Mouse (Mus musculus): ENCODE results near the gene Kcnmb2.
A peak's percentile ranks its signal among the peaks of the same experiment; 100 is the strongest.

Gene Kcnmb2

DNA sequence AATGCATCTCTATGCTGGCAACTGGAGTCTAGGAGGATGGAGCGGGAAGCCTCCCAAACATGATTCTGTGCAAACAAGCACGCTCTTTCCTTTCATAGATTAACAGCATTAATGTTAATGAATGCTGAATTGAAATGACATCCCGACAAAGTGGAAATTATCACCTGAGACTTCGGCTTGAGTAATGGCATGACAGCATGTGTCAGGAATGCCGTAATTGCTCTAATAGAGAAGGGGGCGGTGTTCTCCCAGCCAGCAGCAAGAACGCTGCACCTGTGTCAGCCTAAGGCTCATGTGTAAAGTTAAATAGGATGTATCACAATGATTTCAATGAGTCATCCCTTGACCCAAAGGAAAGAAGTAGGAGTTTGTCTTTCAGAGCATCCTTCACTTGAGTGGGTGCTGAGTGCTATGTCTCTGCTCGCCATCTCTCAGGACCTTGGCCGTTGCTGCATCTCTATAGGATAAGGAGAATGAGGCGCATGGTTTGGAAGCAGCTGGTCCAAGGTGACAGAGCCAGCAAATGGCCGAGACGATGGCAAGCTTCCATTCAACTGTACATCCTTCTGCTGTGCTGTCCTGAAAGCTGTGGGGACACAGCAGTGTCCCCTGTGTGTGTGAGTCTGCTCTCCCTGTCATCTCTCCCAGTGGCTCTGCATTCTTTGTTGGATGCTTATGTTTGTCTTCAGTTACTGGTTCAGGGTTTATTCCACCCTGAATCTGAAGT lies 110.1 kb downstream of the Kcnmb2 start:
- no peak for DNase-seq (ENCODE audit: low read depth, low spot score)

DNA sequence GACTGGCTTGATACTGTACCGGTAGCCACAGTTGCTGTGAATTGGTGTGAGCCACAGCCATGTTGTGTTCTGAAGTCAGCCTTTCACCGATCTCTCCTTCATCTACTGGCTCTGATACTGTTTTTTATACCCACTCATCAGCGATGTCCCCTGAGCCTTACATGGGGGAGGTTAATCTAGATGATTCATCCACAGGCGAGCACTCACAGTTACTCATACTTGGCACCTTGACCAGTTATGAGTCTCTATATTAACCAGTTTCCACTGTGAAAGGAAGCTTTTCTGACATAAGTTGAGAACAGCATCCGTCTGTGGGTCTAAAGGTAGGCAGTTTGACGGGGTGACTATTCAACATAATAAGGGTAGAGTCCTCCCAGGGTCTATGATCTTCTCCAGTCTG lies 118.7 kb downstream of the Kcnmb2 start:
- DNase-seq (ENCODE audit: low read depth, low spot score), result no peak

DNA sequence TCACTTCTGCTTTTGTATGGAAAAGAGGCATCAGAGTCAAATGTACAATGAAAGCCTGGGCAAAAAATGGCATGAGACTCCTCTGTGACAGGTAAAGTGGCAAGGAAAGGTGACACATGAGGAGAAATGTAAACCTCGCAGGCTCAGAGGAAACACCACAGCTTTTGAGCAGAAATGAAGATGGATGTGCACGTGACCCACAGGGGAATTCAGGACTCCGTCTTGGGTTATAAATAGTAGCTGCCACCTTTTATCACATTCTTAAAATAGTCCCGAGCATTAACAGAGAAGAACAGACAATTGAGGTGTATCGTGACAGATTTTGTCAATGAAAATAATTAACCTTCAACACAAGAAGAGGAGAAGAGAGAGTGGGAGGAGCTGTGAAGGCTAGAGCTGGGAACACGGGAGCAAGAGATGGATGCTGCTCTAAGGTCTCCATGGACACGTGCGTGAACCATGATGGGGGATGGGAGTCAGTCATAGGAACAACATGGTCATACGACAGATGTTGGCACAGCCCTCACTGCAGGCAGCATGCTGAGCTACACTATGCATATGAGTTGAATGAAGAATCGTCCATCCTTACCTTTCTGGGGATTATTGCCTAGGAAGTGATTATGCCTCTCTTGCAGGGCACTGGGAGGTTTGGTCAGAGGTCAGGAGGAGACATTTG lies 127.2 kb downstream of the Kcnmb2 start:
- no peak for DNase-seq (ENCODE audit: low read depth, low spot score)

GRCm38 (mm10) chr3:32032381-32032780 lies 130.1 kb downstream of the Kcnmb2 start:
- DNase-seq (ENCODE audit: low read depth, low spot score), result no peak

- no peak for DNase-seq (ENCODE audit: low read depth, low spot score)
Observed at GRCm38 (mm10) chr3:32043814-32044213, 141.5 kb downstream of the Kcnmb2 start.

DNA sequence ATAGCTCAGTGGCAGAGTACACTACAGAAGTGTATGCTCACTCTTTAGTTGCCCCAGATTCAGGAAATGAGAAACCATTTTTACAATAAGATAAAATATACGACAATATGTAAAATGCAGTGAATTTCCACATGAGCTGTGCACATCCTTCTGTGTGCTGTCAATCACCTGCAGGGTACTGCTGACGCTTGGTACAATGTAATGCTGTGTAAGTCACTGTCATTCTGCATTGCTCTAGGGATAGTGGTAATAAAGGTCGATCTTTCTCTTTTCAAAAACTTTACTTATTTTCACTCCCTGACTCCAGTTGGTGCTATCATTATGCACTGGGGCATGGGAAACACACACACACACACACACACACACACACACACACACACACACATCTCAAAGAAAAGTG lies 146.5 kb downstream of the Kcnmb2 start:
- DNase-seq (ENCODE audit: low read depth, low spot score), result no peak

GRCm38 (mm10) chr3:32052596-32052995 lies 150.3 kb downstream of the Kcnmb2 start:
- no peak for DNase-seq (ENCODE audit: low read depth, low spot score)

DNA sequence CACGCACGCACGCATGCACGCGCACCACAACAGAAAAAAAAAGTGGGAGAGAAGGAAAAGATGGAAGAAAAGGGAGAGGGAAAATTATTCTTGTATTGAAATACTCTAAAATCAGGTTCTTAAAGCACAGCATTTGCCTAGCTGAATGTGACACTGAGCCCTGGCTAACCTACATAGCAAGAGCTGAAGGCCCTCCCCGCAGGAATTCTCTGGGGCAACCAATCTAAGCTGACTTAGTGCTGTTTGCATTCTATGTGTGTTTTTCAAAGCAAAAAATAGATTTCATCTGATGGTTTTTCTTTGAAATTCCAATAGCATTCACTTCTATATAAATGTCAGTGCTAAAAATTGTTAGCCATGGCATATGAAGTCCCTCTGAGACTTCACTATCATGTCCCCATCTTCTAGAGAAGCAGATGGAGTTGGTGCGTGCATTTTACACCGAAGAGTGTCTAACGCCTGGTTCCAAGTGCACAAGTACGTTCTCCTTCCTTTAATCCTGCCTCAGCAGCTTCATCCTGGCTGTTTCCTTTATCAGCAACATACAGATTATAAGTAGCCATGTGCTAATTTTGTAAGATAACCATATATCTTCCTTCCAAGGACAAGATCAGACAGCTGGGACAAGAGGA lies 151.4 kb downstream of the Kcnmb2 start:
- no peak for DNase-seq (ENCODE audit: low read depth, low spot score)

DNA sequence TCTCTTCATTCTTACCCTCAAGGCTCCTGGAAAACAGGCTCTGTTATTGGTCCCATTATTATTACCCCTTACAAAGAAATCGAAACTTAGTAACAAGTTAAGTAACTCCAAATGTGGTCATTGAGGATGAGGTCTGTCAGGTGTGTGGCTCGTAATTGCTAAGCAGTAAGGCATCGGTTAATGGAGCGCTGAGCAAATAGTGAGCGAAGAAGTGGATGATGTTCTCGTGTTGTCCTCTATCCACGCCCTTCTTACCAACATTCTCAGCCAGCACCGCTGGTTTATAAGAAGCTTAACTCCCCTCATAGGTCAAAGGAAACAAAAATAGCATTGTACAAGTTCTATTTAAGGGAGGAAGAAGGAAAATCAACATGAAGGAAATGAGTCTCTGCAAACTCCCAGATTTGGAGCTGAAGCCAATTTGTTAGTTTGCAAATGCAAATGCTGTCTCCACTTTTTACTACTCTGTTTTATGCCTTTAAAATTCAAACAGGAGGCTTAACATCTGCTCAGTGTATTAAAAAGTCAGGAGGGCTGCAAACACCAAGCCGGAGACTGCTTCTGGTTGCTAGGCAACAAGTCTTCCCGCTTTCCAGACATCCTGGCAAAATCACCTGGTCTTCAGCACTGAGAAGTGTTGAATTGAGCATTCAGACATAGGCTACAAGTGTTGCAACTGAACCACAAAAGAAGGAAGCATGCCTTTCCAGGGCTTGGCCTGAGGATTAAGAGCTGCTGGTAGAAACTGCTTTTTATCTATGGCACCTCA lies 157.8 kb downstream of the Kcnmb2 start:
- DNase-seq (ENCODE audit: low read depth, low spot score), result no peak

GRCm38 (mm10) chr3:32062685-32063084 lies 160.4 kb downstream of the Kcnmb2 start:
- DNase-seq (ENCODE audit: low read depth, low spot score), result no peak

DNA sequence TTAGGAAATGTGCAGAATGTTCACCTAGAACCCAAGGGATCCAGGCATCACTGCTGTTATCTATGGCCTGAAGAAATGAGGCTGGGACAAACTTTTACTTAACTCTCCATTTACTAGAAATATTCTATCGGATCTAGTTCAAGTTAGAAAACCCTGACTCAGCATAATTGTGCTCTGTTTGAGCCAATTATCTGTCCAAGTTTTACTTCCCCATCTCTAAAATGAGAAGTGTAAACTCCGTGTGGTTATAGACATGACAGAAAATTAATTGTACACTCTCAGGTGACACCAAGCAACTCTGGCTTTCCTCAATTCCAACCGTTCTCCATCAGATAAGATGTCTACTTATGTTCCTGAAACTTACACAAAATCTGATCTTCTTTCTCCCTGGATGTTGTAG lies 161.0 kb downstream of the Kcnmb2 start:
- DNase-seq (ENCODE audit: low read depth, low spot score), result no peak

DNA sequence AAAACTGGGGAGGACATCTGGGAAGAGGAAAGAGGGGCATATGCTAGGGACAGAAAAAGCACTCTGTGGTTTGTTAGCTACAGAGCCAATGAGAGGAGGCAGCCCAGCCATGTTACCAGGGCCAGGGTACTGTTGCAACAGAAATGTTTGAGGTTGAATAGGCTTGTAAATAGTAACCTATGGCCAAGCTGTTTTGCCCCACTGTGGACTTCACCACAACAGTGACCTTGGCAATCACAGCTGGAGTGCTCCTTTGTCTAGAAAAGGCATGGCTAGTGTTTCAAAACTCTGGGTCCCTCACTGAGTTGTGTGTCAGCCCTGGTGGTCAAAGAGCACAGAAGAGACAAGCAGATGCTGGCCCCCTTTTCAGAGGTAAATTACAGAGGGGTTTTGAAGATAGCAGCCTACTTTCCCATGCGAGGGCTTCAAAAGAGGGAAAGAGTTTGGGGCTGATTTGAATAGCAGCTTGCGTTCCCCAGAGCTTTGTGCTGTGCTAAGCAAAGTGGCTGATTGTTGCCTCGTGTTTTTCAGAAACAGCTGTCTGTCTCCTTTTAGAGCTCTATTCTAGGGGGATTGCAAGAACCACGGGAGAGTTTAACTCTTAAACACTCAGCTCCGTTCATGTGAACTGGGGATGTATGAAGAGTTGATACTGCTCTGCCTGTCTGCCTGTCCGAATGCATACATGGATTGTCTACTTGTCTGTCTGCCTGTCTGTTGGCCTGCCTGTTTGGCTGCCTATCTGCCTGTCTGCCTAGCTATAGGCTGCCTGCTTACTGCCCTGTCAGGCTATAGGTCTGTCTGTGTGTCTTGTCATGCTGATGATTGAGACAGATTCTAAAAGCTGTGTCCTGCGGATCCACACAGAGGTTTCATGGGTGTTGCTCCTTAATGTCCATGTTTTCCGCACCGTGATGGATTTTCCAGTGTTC lies 165.0 kb downstream of the Kcnmb2 start:
- no peak for DNase-seq (ENCODE audit: low read depth, low spot score)

GRCm38 (mm10) chr3:32073881-32074280 lies 171.6 kb downstream of the Kcnmb2 start:
- no peak for DNase-seq (ENCODE audit: low read depth, low spot score)

- DNase-seq (ENCODE audit: low read depth, low spot score), result no peak
Observed at GRCm38 (mm10) chr3:32088762-32089161, 186.5 kb downstream of the Kcnmb2 start.

GRCm38 (mm10) chr3:32101391-32101790 lies 199.1 kb downstream of the Kcnmb2 start:
- no peak for DNase-seq (ENCODE audit: low read depth, low spot score)

DNA sequence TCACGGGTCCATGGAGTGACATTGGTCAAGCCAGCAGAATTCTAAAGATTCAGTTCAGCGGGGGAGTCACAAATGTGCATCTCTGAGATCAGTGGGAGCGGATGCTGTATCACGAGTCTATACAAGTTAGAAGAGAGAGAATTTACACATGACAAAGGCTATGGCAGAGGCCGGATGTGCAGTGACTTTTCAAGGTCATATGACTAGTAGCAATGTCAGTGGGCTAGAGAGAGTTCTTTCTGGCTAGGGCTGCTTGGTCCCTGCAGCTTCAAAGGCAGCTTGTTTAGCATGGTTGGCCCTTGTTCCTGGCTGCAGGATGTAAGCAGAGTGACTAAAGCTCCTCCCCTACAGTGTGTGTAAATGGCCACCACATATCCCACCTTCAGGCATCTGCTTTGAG lies 217.5 kb downstream of the Kcnmb2 start:
- DNase-seq (ENCODE audit: low read depth, low spot score), result no peak

GRCm38 (mm10) chr3:32121731-32122130 lies 219.4 kb downstream of the Kcnmb2 start:
- DNase-seq (ENCODE audit: low read depth, low spot score), result peak; percentile 8

GRCm38 (mm10) chr3:32125431-32125830 lies 223.1 kb downstream of the Kcnmb2 start:
- no peak for DNase-seq (ENCODE audit: low read depth, low spot score)

GRCm38 (mm10) chr3:32128391-32128790 lies 226.1 kb downstream of the Kcnmb2 start:
- DNase-seq (ENCODE audit: low read depth, low spot score), result no peak

DNA sequence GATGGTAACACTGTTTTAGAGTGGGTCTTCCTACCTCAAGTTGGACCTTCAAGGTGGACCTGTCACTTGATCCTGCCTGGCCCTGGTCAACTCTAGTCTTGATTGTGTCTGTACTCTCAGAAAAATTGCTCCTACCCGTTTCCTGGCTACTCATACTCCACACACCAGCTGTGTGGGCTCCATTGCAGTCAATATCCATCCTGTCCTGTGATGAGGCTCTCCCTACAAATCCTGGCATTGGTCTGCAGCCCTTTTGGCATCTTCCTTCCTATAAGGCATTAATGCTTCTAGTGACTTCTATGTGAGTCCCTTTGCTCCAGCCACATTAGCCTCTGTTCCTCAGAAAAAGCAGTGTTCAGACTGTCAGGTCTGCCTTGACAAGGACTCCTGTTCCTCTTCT lies 228.4 kb downstream of the Kcnmb2 start:
- DNase-seq (ENCODE audit: low read depth, low spot score), result no peak

DNA sequence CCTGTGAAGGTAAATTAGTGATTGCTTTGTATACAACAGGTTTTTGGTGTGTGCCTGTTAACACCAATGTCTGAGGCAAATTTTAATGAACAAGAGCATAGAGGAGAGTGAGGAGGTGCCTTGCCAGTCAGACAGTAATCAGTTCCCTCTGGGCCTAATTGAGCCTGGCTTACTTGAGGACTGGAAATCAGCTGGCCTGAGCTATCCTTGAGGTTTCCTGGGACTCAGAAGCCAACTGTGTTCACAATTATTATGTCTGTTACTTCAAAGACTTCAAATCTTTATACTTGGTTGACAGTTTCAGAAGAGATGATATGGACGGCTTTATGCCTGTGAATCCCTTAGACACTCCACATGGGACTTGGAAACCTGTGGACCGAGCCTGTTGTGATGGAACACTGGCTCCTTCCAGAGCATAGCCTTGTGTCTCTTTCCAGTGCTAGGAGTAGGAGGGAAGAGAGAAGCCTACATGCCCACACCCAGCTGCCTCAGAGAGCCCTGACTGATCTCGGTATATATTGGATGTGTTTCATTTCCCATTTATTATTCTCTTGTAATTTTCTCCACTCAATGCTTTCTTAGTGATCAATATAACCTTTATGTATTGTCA lies 230.2 kb downstream of the Kcnmb2 start:
- no peak for DNase-seq (ENCODE audit: low read depth, low spot score)
